Mouse (Mus musculus) adrenal gland, postnatal 10 days (tissue): ENCODE results near the gene Nipsnap1. TPM values are rescaled to one million over a fixed set of nuclear protein-coding genes. Genes with fewer than 3 reads are reported as not detected.

ENCODE experiments used
- DNase-seq: peaks from one replicate; pipeline ENCODE4 v3.0.0; 2021; ENCODE audit warnings: mixed read lengths
- long read RNA-seq, 2 experiments: library from polyadenylated mRNA; stranded (forward); transcript quantifications; one replicate each; pipeline ENCODE4 v2.0.0; 2021
- total RNA-seq, 2 experiments: library from RNA; stranded (reverse); gene quantifications; 2 replicates each; pipeline ENCODE4 v1.2.3; 2021

The Nipsnap1 gene
- 10 to 100 TPM; 46.3 to 64.4 TPM for total RNA-seq
- long read RNA-seq, experiment 1, transcript Nipsnap1-201 (10 exons, 1,926 nt): major isoform, 110 of 132 reads
- long read RNA-seq, experiment 1, partial matches to known transcripts: 4 of 132 reads
- long read RNA-seq, experiment 1, other reads (novel, unspliced or antisense): 18 of 132 reads
- long read RNA-seq, experiment 2, transcript Nipsnap1-201 (10 exons, 1,926 nt): major isoform, 22 of 29 reads
- long read RNA-seq, experiment 2, partial matches to known transcripts: 2 of 29 reads
- long read RNA-seq, experiment 2, other reads (novel, unspliced or antisense): 5 of 29 reads

- DNase-seq: peak; percentile 85
These were observed at the start of gene Nipsnap1 for GRCm38 (mm10) chr11:4873755-4874475. TSS of gene Nipsnap1 (plus strand) at chr11:4873951.

- no peak for DNase-seq
These were observed 47.5 kb upstream of the Nipsnap1 start for GRCm38 (mm10) chr11:4826152-4826778.

- DNase-seq: no peak
These were observed 46.4 kb upstream of the Nipsnap1 start for GRCm38 (mm10) chr11:4827340-4827739.

- no peak for DNase-seq
These were observed 45.8 kb upstream of the Nipsnap1 start for GRCm38 (mm10) chr11:4827916-4828315.

GRCm38 (mm10) chr11:4831066-4831465 lies 42.7 kb upstream of the Nipsnap1 start:
- no peak for DNase-seq

GRCm38 (mm10) chr11:4833295-4833939 lies 40.3 kb upstream of the Nipsnap1 start:
- no peak for DNase-seq

- DNase-seq: peak; percentile 60
These were observed 38.3 kb upstream of the Nipsnap1 start for GRCm38 (mm10) chr11:4835436-4835835.

- peak; percentile 66 for DNase-seq
These were observed 37.0 kb upstream of the Nipsnap1 start for GRCm38 (mm10) chr11:4836755-4837154.

GRCm38 (mm10) chr11:4837342-4837741 lies 36.4 kb upstream of the Nipsnap1 start:
- DNase-seq: no peak

GRCm38 (mm10) chr11:4838235-4838634 lies 35.5 kb upstream of the Nipsnap1 start:
- no peak for DNase-seq

- no peak for DNase-seq
These were observed 32.7 kb upstream of the Nipsnap1 start for GRCm38 (mm10) chr11:4840942-4841526.

GRCm38 (mm10) chr11:4848483-4849248 lies 25.1 kb upstream of the Nipsnap1 start:
- peak; percentile 64 for DNase-seq

- DNase-seq: peak; percentile 96
These were observed 24.4 kb upstream of the Nipsnap1 start, which contains the start of gene Nf2 for GRCm38 (mm10) chr11:4849258-4849943. TSS of gene Nf2 (minus strand) at chr11:4849536.

GRCm38 (mm10) chr11:4850404-4850803 lies 23.3 kb upstream of the Nipsnap1 start:
- no peak for DNase-seq

GRCm38 (mm10) chr11:4853021-4853420 lies 20.7 kb upstream of the Nipsnap1 start:
- no peak for DNase-seq

GRCm38 (mm10) chr11:4854181-4854580 lies 19.6 kb upstream of the Nipsnap1 start:
- no peak for DNase-seq

GRCm38 (mm10) chr11:4858416-4858815 lies 15.3 kb upstream of the Nipsnap1 start:
- no peak for DNase-seq

GRCm38 (mm10) chr11:4860986-4861385 lies 12.8 kb upstream of the Nipsnap1 start:
- no peak for DNase-seq

- DNase-seq: no peak
These were observed 11.7 kb upstream of the Nipsnap1 start for GRCm38 (mm10) chr11:4861816-4862604.

GRCm38 (mm10) chr11:4862730-4863129 lies 11.0 kb upstream of the Nipsnap1 start:
- DNase-seq: no peak
